In the genomic region with DNA sequence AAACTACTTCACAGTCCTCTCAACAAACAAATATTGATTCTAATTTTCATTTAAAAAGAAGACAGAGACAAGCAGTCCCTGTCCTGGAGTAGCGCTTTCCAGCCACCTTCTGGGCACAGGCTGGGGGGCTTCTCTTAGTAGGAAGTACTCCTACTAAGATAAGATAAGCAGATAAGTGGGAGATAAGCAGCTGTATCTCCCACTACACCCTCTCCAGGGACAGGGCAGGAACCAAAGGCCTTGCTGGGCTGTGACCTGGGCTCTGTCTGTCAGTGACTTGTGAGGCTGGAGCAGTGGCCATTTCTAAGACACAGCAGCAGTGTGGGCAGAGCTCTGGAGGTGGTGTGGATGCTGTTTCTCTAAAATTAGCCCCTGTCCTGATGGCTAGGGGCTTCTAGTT, we compare ENCODE assay signal across 14 mouse cellular contexts. TPM values are rescaled to one million over a fixed set of nuclear protein-coding genes. Genes with fewer than 3 reads are reported as not detected.
A peak's percentile ranks its signal among the peaks of the same experiment; 100 is the strongest.
DNase-seq lines count a peak whose midpoint lies in the region; ATAC-seq and TF ChIP-seq lines count a peak whose summit lies in the region.
"Had no signal": no experiment of that assay in that cellular context is flagged by ENCODE, and none has a peak within 500 bp of the region (broad histone marks: within the 10 kb centered on the region; RNA-seq: fewer than 3 reads in every experiment).

No protein-coding gene starts in this region.

- TF ChIP-seq CTCF in gastrocnemius, adult 2 months (IDR thresholded peaks at IDR 0.05): no peak
- TF ChIP-seq CTCF in intestine, postnatal 0 days (IDR thresholded peaks at IDR 0.05; ENCODE audit: low read depth): no peak
- no peak for TF ChIP-seq CTCF in stomach, postnatal 0 days (IDR thresholded peaks at IDR 0.05; ENCODE audit: low read depth)

- WGBS in intestine, postnatal 0 days: 76% methylated on average over 1 of the region's 1 CpGs
- WGBS in intestine, embryonic 16.5 days: 97% methylated on average over 1 of the region's 1 CpGs
- WGBS in midbrain, embryonic 11.5 days: 83% methylated on average over 1 of the region's 1 CpGs
- WGBS in midbrain, embryonic 15.5 days: 86% methylated on average over 1 of the region's 1 CpGs
- 88% methylated on average over 1 of the region's 1 CpGs for WGBS in stomach, postnatal 0 days

- H3K36me3 ChIP-seq in intestine, postnatal 0 days (ENCODE audit: control insufficient read depth, insufficient read depth): no peaks in the 10 kb centered on the region
- H3K36me3 ChIP-seq in intestine, embryonic 16.5 days (ENCODE audit: control insufficient read depth, insufficient read depth, low read length): no peaks in the 10 kb centered on the region
- no peaks in the 10 kb centered on the region for H3K36me3 ChIP-seq in midbrain, embryonic 11.5 days (ENCODE audit: control insufficient read depth, insufficient read depth, low read length)
- no peaks in the 10 kb centered on the region for H3K36me3 ChIP-seq in midbrain, embryonic 15.5 days (replicated peaks)
- H3K36me3 ChIP-seq in stomach, postnatal 0 days (ENCODE audit: control insufficient read depth, insufficient read depth, low read length): no peaks in the 10 kb centered on the region
- H3K36me3 ChIP-seq: forebrain, embryonic 15.5 days; midbrain, embryonic 12.5 days had no signal

- H3K4me2 ChIP-seq in intestine, postnatal 0 days (replicated peaks; ENCODE audit: low read depth): no peak overlapping the region
- no peak overlapping the region for H3K4me2 ChIP-seq in intestine, embryonic 16.5 days (ENCODE audit: low read depth, low read length)
- no peak overlapping the region for H3K4me2 ChIP-seq in midbrain, embryonic 11.5 days
- H3K4me2 ChIP-seq in midbrain, embryonic 15.5 days: no peak overlapping the region
- no peak overlapping the region for H3K4me2 ChIP-seq in stomach, postnatal 0 days (replicated peaks; ENCODE audit: low read depth)
- H3K4me2 ChIP-seq: forebrain, embryonic 15.5 days; midbrain, embryonic 12.5 days had no signal

- H3K4me1 ChIP-seq in intestine, postnatal 0 days (replicated peaks; ENCODE audit: control insufficient read depth, insufficient read depth, low read length): no peaks in the 10 kb centered on the region
- H3K4me1 ChIP-seq in intestine, embryonic 16.5 days (ENCODE audit: control insufficient read depth, insufficient read depth, low read length): peaks cover 14% of the 10 kb centered on the region
- H3K4me1 ChIP-seq in midbrain, embryonic 11.5 days (ENCODE audit: control insufficient read depth, insufficient read depth, low read length): 0 out of 2 replicates have a peak, but pooled peaks cover 6% of the 10 kb centered on the region
- H3K4me1 ChIP-seq in midbrain, embryonic 15.5 days: peaks cover 7% of the 10 kb centered on the region
- no peaks in the 10 kb centered on the region; the same call in 1 of the 2 replicates for H3K4me1 ChIP-seq in stomach, postnatal 0 days (replicated peaks; ENCODE audit: control insufficient read depth, insufficient read depth)

- intact Hi-C loops in gastrocnemius, adult 2 months (cut with DNase I): no loop called here

- ATAC-seq in intestine, postnatal 0 days: no peak
- ATAC-seq in intestine, embryonic 16.5 days: no peak
- ATAC-seq in midbrain, embryonic 11.5 days (ENCODE audit: low FRiP score): no peak
- no peak for ATAC-seq in midbrain, embryonic 15.5 days (replicated peaks)
- no peak for ATAC-seq in stomach, postnatal 0 days (ENCODE audit: low FRiP score, low TSS enrichment)
- ATAC-seq: forebrain, embryonic 15.5 days had no signal

- DNase-seq in gastrocnemius, adult 2 months: no peak
- no peak for DNase-seq in gastrocnemius, postnatal 10 days
- no peak for DNase-seq in midbrain, embryonic 11.5 days (ENCODE audit: low spot score, missing footprints)
- no peak for DNase-seq in stomach, postnatal 0 days (ENCODE audit: low spot score)
- DNase-seq in adrenal gland, postnatal 36 days: no peak
- DNase-seq: cerebellum, adult 11 months; left cerebral cortex, postnatal 4 days had no signal

- no peaks in the 10 kb centered on the region for H3K9me3 ChIP-seq in intestine, postnatal 0 days (ENCODE audit: control insufficient read depth)
- no peaks in the 10 kb centered on the region for H3K9me3 ChIP-seq in intestine, embryonic 16.5 days (ENCODE audit: control insufficient read depth, low read length)
- H3K9me3 ChIP-seq in midbrain, embryonic 11.5 days (ENCODE audit: control insufficient read depth, low read length): no peaks in the 10 kb centered on the region
- H3K9me3 ChIP-seq in midbrain, embryonic 15.5 days: no peaks in the 10 kb centered on the region
- H3K9me3 ChIP-seq in stomach, postnatal 0 days (ENCODE audit: control insufficient read depth, low read length): no peaks in the 10 kb centered on the region
- H3K9me3 ChIP-seq: forebrain, embryonic 15.5 days; midbrain, embryonic 12.5 days had no signal

- no peak overlapping the region for H3K9ac ChIP-seq in intestine, postnatal 0 days (ENCODE audit: low read depth, low read length)
- H3K9ac ChIP-seq in intestine, embryonic 16.5 days (ENCODE audit: low read depth, low read length): no peak overlapping the region
- H3K9ac ChIP-seq in midbrain, embryonic 11.5 days (ENCODE audit: low read length): 0 out of 2 replicates have a peak overlapping the region, but pooled peaks have one; percentile 9
- H3K9ac ChIP-seq in midbrain, embryonic 15.5 days: no peak overlapping the region
- H3K9ac ChIP-seq in stomach, postnatal 0 days (ENCODE audit: low read length): no peak overlapping the region
- H3K9ac ChIP-seq: forebrain, embryonic 15.5 days; midbrain, embryonic 12.5 days had no signal

- peak overlapping the region; percentile 54 for H3K4me3 ChIP-seq in gastrocnemius, adult 2 months
- H3K4me3 ChIP-seq in intestine, postnatal 0 days (ENCODE audit: low read depth, low read length): no peak overlapping the region
- no peak overlapping the region for H3K4me3 ChIP-seq in intestine, embryonic 16.5 days (ENCODE audit: low read length)
- H3K4me3 ChIP-seq in midbrain, embryonic 11.5 days (ENCODE audit: low read depth, low read length): no peak overlapping the region
- no peak overlapping the region for H3K4me3 ChIP-seq in midbrain, embryonic 15.5 days
- no peak overlapping the region for H3K4me3 ChIP-seq in stomach, postnatal 0 days (ENCODE audit: low read depth, low read length)
- H3K4me3 ChIP-seq: forebrain, embryonic 15.5 days; midbrain, embryonic 12.5 days had no signal

- no peaks in the 10 kb centered on the region for H3K27me3 ChIP-seq in intestine, postnatal 0 days (replicated peaks; ENCODE audit: control insufficient read depth, insufficient read depth, low read length)
- H3K27me3 ChIP-seq in intestine, embryonic 16.5 days (replicated peaks; ENCODE audit: control insufficient read depth, insufficient read depth, low read length): no peaks in the 10 kb centered on the region
- H3K27me3 ChIP-seq in midbrain, embryonic 11.5 days (ENCODE audit: control insufficient read depth, insufficient read depth, low read length): no peaks in the 10 kb centered on the region; the same call in 1 of the 2 replicates
- H3K27me3 ChIP-seq in midbrain, embryonic 15.5 days (replicated peaks): no peaks in the 10 kb centered on the region
- H3K27me3 ChIP-seq in stomach, postnatal 0 days (ENCODE audit: control insufficient read depth, insufficient read depth, low read length): no peaks in the 10 kb centered on the region
- H3K27me3 ChIP-seq: forebrain, embryonic 15.5 days; midbrain, embryonic 12.5 days had no signal

- peak overlapping the region; percentile 89 for H3K27ac ChIP-seq in gastrocnemius, adult 2 months
- 0 out of 2 replicates have a peak overlapping the region, but pooled peaks have one; percentile 46 for H3K27ac ChIP-seq in intestine, postnatal 0 days (ENCODE audit: low read depth, low read length)
- no peak overlapping the region for H3K27ac ChIP-seq in intestine, embryonic 16.5 days (ENCODE audit: low read length)
- H3K27ac ChIP-seq in midbrain, embryonic 11.5 days (ENCODE audit: low read depth, low read length): no peak overlapping the region
- no peak overlapping the region for H3K27ac ChIP-seq in midbrain, embryonic 15.5 days
- peak overlapping the region; percentile 53 for H3K27ac ChIP-seq in stomach, postnatal 0 days (replicated peaks)
- H3K27ac ChIP-seq: forebrain, embryonic 15.5 days; midbrain, embryonic 12.5 days had no signal

- no peak for TF ChIP-seq EP300 in stomach, postnatal 0 days (optimal IDR thresholded peaks at IDR 0.05)

RNA-seq across cellular contexts. Expression of gene Egfl7, which starts 4.4 kb away (rescaled TPM):
- total RNA-seq in gastrocnemius, adult 2 months (2021): 10 to 100 TPM; 34.4 to 53.7 TPM
- 100 to 1,000 TPM; 104 to 147 TPM for total RNA-seq in gastrocnemius, postnatal 10 days (2021)
- polyA plus RNA-seq in intestine, postnatal 0 days (2015; fragmentation: Nextera tagmentation; extraction: Ambion mirVana): 54.4 and 65.2 TPM in 2 replicates
- polyA plus RNA-seq in intestine, embryonic 16.5 days (2015; fragmentation: Nextera tagmentation; extraction: Ambion mirVana): 110 and 118 TPM in 2 replicates
- 52.6 and 58.3 TPM in 2 replicates for polyA plus RNA-seq in midbrain, embryonic 11.5 days (2014; fragmentation: Nextera tagmentation; extraction: Ambion mirVana)
- polyA plus RNA-seq in midbrain, embryonic 15.5 days (2015; fragmentation: Nextera tagmentation; extraction: Ambion mirVana): 71.8 and 75.7 TPM in 2 replicates
- 49.7 and 54.3 TPM in 2 replicates for polyA plus RNA-seq in stomach, postnatal 0 days (2015; fragmentation: Nextera tagmentation; extraction: Ambion mirVana)
- 100 to 1,000 TPM in 1 of 2 experiments, 10 to 100 TPM in 1; 86.2 to 127 TPM for total RNA-seq in adrenal gland, postnatal 36 days (2021)

RNA-seq across cellular contexts. Expression of gene Gm20532, which starts 11.1 kb away (rescaled TPM):
- total RNA-seq in gastrocnemius, adult 2 months (2021): not detected
- total RNA-seq in gastrocnemius, postnatal 10 days (2021): under 1 TPM in 1 of 2 experiments, not detected in 1; 0.40 TPM
- not detected in 2 replicates for polyA plus RNA-seq in intestine, postnatal 0 days (2015; fragmentation: Nextera tagmentation; extraction: Ambion mirVana)
- polyA plus RNA-seq in intestine, embryonic 16.5 days (2015; fragmentation: Nextera tagmentation; extraction: Ambion mirVana): not detected in 2 replicates
- not detected in 2 replicates for polyA plus RNA-seq in midbrain, embryonic 11.5 days (2014; fragmentation: Nextera tagmentation; extraction: Ambion mirVana)
- not detected in 2 replicates for polyA plus RNA-seq in midbrain, embryonic 15.5 days (2015; fragmentation: Nextera tagmentation; extraction: Ambion mirVana)
- 0.18 TPM in 1 of 2 replicates, not detected in the other for polyA plus RNA-seq in stomach, postnatal 0 days (2015; fragmentation: Nextera tagmentation; extraction: Ambion mirVana)
- total RNA-seq in adrenal gland, postnatal 36 days (2021): not detected
- total RNA-seq: adrenal gland, adult 8-10 months; gastrocnemius, postnatal 36 days; left cerebral cortex, postnatal 4 days had no signal
- polyA plus RNA-seq: forebrain, embryonic 15.5 days; midbrain, embryonic 12.5 days had no signal

RNA-seq across cellular contexts. Expression of gene Agpat2, which starts 28.8 kb away (rescaled TPM):
- total RNA-seq in gastrocnemius, adult 2 months (2021): 1 to 10 TPM; 2.8 to 7.3 TPM
- total RNA-seq in gastrocnemius, postnatal 10 days (2021): 1 to 10 TPM; 9.3 to 9.4 TPM
- 124 and 128 TPM in 2 replicates for polyA plus RNA-seq in intestine, postnatal 0 days (2015; fragmentation: Nextera tagmentation; extraction: Ambion mirVana)
- 113 and 116 TPM in 2 replicates for polyA plus RNA-seq in intestine, embryonic 16.5 days (2015; fragmentation: Nextera tagmentation; extraction: Ambion mirVana)
- polyA plus RNA-seq in midbrain, embryonic 11.5 days (2014; fragmentation: Nextera tagmentation; extraction: Ambion mirVana): 8.2 TPM in 2 replicates
- 4.6 and 6.7 TPM in 2 replicates for polyA plus RNA-seq in midbrain, embryonic 15.5 days (2015; fragmentation: Nextera tagmentation; extraction: Ambion mirVana)
- polyA plus RNA-seq in stomach, postnatal 0 days (2015; fragmentation: Nextera tagmentation; extraction: Ambion mirVana): 109 and 120 TPM in 2 replicates
- 100 to 1,000 TPM; 301 to 364 TPM for total RNA-seq in adrenal gland, postnatal 36 days (2021)

RNA-seq across cellular contexts. Expression of gene Fam69b, which starts 52.9 kb away (rescaled TPM):
- total RNA-seq in gastrocnemius, adult 2 months (2021): 1 to 10 TPM; 1.0 to 2.3 TPM
- total RNA-seq in gastrocnemius, postnatal 10 days (2021): 1 to 10 TPM; 2.9 to 3.4 TPM
- polyA plus RNA-seq in intestine, postnatal 0 days (2015; fragmentation: Nextera tagmentation; extraction: Ambion mirVana): 6.8 and 6.9 TPM in 2 replicates
- 24.8 and 27.0 TPM in 2 replicates for polyA plus RNA-seq in intestine, embryonic 16.5 days (2015; fragmentation: Nextera tagmentation; extraction: Ambion mirVana)
- polyA plus RNA-seq in midbrain, embryonic 11.5 days (2014; fragmentation: Nextera tagmentation; extraction: Ambion mirVana): 42.9 and 47.4 TPM in 2 replicates
- 164 and 168 TPM in 2 replicates for polyA plus RNA-seq in midbrain, embryonic 15.5 days (2015; fragmentation: Nextera tagmentation; extraction: Ambion mirVana)
- polyA plus RNA-seq in stomach, postnatal 0 days (2015; fragmentation: Nextera tagmentation; extraction: Ambion mirVana): 10.9 and 13.4 TPM in 2 replicates
- 1 to 10 TPM; 5.8 to 8.8 TPM for total RNA-seq in adrenal gland, postnatal 36 days (2021)

RNA-seq across cellular contexts. Expression of gene Notch1, which starts 58.9 kb away (rescaled TPM):
- total RNA-seq in gastrocnemius, adult 2 months (2021): 10 to 100 TPM in 1 of 2 experiments, 1 to 10 TPM in 1; 6.9 to 11.9 TPM
- 10 to 100 TPM; 22.5 to 33.5 TPM for total RNA-seq in gastrocnemius, postnatal 10 days (2021)
- 3.6 and 3.7 TPM in 2 replicates for polyA plus RNA-seq in intestine, postnatal 0 days (2015; fragmentation: Nextera tagmentation; extraction: Ambion mirVana)
- 7.4 and 8.4 TPM in 2 replicates for polyA plus RNA-seq in intestine, embryonic 16.5 days (2015; fragmentation: Nextera tagmentation; extraction: Ambion mirVana)
- polyA plus RNA-seq in midbrain, embryonic 11.5 days (2014; fragmentation: Nextera tagmentation; extraction: Ambion mirVana): 40.8 and 47.5 TPM in 2 replicates
- polyA plus RNA-seq in midbrain, embryonic 15.5 days (2015; fragmentation: Nextera tagmentation; extraction: Ambion mirVana): 15.6 and 17.6 TPM in 2 replicates
- polyA plus RNA-seq in stomach, postnatal 0 days (2015; fragmentation: Nextera tagmentation; extraction: Ambion mirVana): 4.8 and 5.6 TPM in 2 replicates
- 10 to 100 TPM; 17.5 to 25.5 TPM for total RNA-seq in adrenal gland, postnatal 36 days (2021)

Comparison
In these comparisons a context has a peak if more than half of its experiments do, and no peak if none do; other contexts are left out.
1. H3K27ac ChIP-seq: peak in gastrocnemius, adult 2 months (single experiment), intestine, postnatal 0 days (single experiment) and stomach, postnatal 0 days (single experiment); none in intestine, embryonic 16.5 days (single experiment), midbrain, embryonic 11.5 days (single experiment) and midbrain, embryonic 15.5 days (single experiment).
2. RNA of gene Agpat2, which starts 28.8 kb away (polyA plus RNA-seq): 124 to 128 TPM in intestine, postnatal 0 days, 113 to 116 TPM in intestine, embryonic 16.5 days and 109 to 120 TPM in stomach, postnatal 0 days; 8.2 TPM in midbrain, embryonic 11.5 days and 4.6 to 6.7 TPM in midbrain, embryonic 15.5 days; every median in the first group is over 10 times any median in the second.